Mouse (Mus musculus): ENCODE measurements at regions not wholly inside any gene's neighbourhood (a gene's known extent, or its start where the extent isn't known, plus 50 kb on each side); places are given as distances from the start of the nearest gene placed in this dataset.

GRCm38 (mm10) chr1:119256097-119256473 lies 166.0 kb downstream of the Inhbb start:
- DNase-seq (ENCODE audit: low spot score) = no peak

DNA sequence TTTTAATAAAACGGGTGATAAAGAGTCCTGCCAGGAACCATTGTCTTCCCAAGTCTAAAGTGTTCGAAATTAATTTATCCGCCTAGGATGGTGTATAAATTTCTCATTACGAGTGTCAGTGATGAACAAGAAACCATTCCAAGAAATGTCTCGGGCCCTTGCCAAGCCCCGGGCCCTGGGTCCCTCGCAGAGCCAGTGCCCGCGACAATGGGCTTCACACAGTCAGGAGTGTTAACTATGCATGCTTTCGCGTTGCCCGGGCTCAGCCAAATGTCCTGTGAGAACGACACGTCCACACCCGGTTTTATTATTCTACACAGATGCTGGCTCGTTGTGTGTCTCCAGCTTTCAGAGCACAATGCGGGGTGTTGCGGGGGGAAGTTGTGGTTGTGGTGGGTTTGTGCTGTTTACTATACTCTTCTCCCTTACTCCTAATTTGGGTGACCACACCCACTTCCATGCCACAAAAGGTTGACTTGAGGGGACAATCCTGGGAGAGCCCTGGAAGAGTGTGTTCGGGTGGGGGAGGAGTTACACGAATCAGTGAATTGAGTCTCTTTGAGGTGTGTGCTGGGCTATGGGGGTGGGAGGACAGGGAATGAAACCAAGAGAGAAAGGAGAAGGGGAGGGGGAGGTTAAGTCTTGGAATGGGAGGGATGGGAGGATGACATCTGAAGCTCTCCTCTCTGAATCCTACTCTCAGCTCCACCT lies 166.5 kb downstream of the Inhbb start:
- DNase-seq (ENCODE audit: low spot score) = no peak

DNA sequence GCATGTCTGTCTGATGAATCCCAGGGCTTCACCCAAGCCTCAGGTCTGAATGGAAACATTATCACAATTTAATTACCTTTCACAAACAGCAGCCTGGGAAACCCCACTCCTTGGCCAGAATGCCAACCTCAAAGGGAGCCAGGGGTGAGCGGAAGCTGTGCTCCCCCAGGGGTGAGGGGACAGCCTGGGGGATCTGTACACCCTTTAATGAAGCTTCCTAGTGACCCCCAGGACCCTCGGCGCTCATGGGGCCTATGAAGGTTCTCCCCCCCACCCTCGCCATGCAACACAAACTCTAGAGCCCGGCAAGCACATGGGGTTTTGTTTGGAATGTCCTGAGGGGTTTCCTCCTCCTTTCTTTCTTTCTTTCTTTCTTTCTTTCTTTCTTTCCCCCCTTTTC lies 167.1 kb downstream of the Inhbb start:
- no peak for DNase-seq (ENCODE audit: low spot score)

DNA sequence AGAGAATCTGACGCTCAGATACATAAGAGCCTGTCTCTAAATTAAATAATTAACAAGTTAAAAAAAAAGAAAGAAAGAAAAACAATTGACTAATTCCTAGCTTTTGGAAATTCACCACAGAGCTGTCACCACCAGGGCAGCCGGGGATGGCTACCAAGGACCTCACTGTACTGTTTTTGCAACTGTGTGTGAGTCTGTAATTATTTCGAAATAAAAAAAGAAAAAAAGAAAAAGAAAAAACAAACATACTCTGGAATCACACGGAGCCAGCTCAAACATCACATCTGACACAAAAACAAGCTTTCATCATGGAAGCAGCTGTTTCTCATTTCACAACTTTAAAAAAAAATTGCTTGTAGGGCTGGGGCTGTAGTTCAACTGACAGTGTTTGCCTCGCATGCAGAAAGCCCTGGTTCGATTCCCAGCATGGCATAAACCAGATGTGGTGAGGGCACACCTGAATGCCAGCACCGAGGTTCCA lies 168.6 kb downstream of the Inhbb start:
- no peak for DNase-seq (ENCODE audit: low spot score)

DNA sequence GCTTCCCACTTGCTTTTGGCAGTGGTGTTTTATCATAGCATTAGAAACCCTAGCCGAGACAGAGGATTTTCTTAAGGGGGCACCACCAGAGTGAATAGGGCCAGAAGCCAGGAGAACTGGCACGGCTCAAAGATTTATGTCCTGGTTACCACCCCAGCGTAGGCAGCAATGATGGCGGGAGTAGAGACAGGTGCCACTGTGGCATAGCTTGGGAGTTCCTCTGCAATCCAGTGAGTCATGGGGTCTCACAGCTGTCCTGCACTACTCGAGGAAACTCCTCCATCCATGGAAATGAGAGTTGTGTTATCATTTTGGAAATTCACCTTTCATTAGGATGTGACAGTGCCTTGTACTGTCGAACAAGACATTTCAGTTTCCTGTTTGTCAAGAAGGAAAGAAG lies 169.6 kb downstream of the Inhbb start:
- DNase-seq (ENCODE audit: low spot score) = no peak

- DNase-seq (ENCODE audit: low spot score) = no peak
Measured at GRCm38 (mm10) chr1:119251741-119252140, 170.3 kb downstream of the Inhbb start.

- DNase-seq (ENCODE audit: low spot score) = no peak
Measured at GRCm38 (mm10) chr1:119248776-119249495, 173.1 kb downstream of the Inhbb start.

DNA sequence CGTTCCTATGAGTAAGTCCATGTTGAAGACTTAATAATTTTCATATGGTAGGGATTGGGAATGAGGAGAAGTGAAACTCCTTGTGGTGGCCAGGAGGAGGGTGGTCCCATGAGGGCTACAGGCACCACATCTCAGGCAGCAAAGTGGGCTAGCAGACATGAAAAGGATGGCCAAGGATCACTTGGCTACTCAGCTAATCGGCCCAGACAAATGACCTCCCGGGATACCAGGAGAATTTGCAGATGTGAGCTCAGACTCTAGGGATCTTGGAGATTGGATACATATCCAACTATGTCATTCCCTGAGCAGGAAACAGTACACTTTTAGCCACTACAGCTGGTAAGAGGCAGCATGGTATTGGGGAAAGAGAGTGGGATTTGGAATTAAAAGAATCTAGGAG lies 174.9 kb downstream of the Inhbb start:
- no peak for DNase-seq (ENCODE audit: low spot score)

DNA sequence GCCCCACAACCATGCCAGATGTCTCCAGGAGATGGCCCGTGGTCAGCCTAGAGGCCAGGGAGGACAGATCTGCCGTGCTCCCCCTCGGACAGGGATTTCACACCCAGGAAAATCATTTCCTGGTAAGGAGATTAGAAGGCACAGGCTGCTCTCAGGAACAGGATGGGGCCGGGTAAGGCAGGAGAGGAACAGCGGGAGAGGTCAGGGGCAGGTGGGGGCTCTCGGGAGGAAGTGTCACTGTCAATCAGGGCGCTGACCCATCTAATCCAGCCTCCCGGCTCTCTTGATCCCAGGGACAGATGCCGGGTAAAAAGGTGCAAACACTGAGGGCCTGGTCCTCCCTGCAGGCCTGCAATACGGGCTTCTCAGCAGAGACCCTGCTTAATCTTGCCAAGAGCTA lies 183.6 kb downstream of the Inhbb start:
- no peak for DNase-seq (ENCODE audit: low spot score)

- no peak for DNase-seq (ENCODE audit: low spot score)
Measured at GRCm38 (mm10) chr1:119236787-119237186, 183.4 kb upstream of the Gli2 start.

DNA sequence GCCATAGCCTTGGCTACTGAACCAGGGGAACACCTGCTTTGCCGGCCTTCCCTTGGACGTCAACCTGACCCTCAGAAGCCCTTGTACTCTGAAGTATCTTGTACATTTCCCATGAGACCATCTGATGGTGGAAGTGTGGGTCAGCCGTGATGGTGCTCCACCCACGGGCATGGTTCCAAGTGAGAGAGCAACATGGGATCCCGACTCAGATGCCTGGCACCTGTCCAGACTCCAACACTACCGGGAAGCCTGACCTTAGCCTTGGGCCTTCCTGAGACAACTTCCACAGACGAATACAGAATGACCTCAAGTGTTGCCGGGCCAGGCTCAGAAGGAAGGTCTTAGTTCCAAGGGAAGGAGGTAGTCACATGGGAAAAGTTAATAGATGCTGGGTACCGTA lies 181.0 kb upstream of the Gli2 start:
- no peak for DNase-seq (ENCODE audit: low spot score)

GRCm38 (mm10) chr1:119226996-119227395 lies 173.6 kb upstream of the Gli2 start:
- DNase-seq (ENCODE audit: low spot score) = no peak

DNA sequence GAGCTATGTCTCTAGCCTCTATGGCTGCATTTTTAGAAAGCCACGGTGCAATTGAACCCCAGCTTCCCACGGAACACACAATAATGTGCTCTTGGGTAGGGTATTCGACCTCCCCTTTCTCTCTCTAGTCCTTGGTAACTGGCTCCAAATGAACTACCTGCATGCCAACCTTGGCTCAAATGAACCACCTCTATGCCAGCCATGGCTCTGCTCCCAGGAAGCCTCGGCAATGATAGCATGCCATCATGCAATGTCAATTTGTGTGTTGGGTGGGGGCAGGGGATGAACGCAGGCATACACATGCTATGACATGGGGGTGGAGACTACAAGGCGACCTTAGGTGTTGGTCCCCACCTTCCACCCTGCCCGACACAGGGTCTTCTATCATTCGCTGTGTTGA lies 170.5 kb upstream of the Gli2 start:
- no peak for DNase-seq (ENCODE audit: low spot score)

- DNase-seq (ENCODE audit: low spot score) = no peak
Measured at GRCm38 (mm10) chr1:119221901-119222300, 168.5 kb upstream of the Gli2 start.

- DNase-seq (ENCODE audit: low spot score) = no peak
Measured at GRCm38 (mm10) chr1:119221012-119221411, 167.6 kb upstream of the Gli2 start.

GRCm38 (mm10) chr1:119219817-119220216 lies 166.4 kb upstream of the Gli2 start:
- no peak for DNase-seq (ENCODE audit: low spot score)

GRCm38 (mm10) chr1:119217387-119217786 lies 164.0 kb upstream of the Gli2 start:
- DNase-seq (ENCODE audit: low spot score) = no peak

DNA sequence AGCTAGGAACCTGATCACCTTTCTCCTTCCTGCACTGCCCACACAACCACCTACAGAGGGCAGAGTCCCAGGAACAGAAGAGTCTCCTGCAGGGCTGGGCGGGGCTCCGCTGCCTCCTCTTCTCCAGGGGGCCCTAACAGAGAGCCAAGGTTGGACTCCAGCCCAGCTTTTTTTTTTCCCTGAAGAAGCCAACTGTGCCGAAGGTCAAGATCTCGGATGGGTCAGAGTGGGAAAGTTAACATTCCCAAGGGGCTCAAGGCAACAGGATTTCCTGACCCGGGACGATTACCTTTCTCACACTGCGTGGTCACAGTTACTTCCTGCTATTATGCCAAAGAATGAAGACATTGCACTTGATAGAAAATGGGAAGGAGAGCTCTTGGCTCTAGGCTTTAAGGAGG lies 156.2 kb upstream of the Gli2 start:
- DNase-seq (ENCODE audit: low spot score) = no peak

- DNase-seq (ENCODE audit: low spot score) = no peak
Measured at GRCm38 (mm10) chr1:119202456-119202855, 149.0 kb upstream of the Gli2 start.

- peak; percentile 17 for DNase-seq (ENCODE audit: low spot score)
Measured at GRCm38 (mm10) chr1:119197415-119197700, 143.9 kb upstream of the Gli2 start.

GRCm38 (mm10) chr1:119196674-119197414 lies 143.4 kb upstream of the Gli2 start:
- no peak for DNase-seq (ENCODE audit: low spot score)

DNA sequence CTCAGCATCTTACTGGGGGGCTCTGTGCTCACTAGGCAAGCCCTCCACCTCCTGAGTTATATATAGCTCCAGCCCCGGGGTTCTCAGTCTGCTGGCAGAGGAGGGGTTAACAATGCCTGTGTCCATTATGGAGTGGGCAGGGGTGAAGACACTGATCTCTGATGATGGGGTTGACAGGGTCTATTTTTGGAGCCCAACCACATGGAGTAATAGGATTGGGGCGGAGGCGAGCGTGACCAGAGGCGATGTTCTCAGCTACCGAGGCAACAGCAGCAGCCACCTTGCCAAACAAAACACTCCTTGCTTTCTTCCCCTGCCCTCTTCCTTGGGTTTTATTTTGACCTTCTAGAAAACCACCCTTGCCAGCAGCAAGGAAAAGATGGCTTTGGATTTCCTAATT lies 141.1 kb upstream of the Gli2 start:
- DNase-seq (ENCODE audit: low spot score) = no peak

- DNase-seq (ENCODE audit: low spot score) = no peak
Measured at GRCm38 (mm10) chr1:119191177-119191576, 137.8 kb upstream of the Gli2 start.

All from ovary, postnatal 14 days (tissue).